Mouse (Mus musculus) monocyte, adult 5-6 weeks (primary cell): ENCODE measurements around the gene Sapcd1. TPM values are rescaled to one million over a fixed set of nuclear protein-coding genes. Genes with fewer than 3 reads are reported as not detected.
A peak's percentile ranks its signal among the peaks of the same experiment; 100 is the strongest.

ENCODE experiments used
- ATAC-seq: fragments of 153-309, 156-312 bp; replicated peaks from 2 replicates; pipeline ENCODE4 v1.8.0; 2017; ENCODE audit warnings: mild to moderate bottlenecking; ENCODE audit not compliant: low TSS enrichment, insufficient number of reproducible peaks, severe bottlenecking, poor library complexity, low FRiP score
- total RNA-seq: library from RNA; stranded (forward); fragments of 200-1000, 200-491, 200-594 nt; gene quantifications from 3 replicates; pipeline ENCODE4 v1.2.3, GENCODE M21; 2017

The Sapcd1 gene
- total RNA-seq, result 1.2 TPM in 1 of 3 replicates, not detected in the others

DNA sequence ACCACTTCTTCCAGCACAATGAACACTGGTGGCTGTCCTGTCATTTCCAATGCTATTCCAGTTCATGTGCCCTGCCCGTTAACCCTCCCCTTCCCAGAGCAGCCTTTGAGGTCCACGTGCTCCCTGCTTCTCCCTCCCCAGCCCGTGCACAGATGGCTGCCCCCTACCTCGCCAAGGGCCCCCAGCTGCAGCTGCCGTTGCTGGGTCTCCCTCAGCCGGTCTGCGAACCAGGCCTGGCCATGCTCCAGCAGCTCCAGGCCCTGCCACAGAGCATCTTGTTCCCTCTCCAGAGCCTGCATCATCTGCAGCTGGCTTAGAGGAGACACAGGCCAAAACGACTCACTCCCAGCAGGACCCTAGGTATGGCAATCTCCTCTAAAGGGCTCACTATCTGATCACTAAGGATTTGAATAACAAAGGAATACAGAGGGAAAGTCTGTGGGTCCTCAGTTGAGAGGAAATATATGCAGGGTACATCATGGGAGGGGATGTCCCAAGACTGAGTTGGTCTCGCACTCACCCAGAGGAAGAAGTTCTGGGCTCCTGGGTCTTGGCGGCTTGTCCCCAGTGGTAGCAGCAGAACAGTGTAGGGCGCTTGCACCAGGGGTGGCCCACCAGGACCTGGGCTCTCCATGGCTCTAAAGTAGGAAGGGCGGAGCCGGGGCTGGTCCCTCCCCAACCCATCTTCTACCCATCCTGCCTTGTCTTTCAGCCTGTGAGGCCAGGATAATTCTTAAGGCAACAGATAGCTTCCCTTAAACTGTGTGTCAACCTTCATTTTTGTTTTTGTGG is at the start of gene Sapcd1:
Sapcd1 (minus strand) TSS at position 740 of the 792 bp plus-strand sequence.
- ATAC-seq, result no peak

DNA sequence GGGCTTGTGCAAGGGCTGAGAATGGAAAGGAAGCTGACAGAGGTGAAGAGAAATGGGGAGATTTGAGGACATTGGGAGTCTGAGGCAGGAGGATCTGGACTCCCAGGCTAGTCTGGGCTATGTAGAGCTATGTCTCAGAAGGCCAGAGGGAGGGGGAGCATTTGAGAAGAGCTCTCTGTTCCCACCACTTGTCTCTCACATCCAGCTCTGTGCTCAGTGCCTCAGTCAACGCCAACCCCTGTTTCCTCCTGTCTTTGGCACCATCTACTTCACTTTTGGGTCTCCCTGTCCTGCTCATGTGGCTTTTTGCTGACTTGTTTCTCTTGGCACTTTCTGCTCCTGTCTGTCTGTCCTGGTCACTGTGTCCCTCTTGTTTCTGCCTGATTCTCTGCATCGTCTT is 49.5 kb upstream of the Sapcd1 start:
- ATAC-seq, result no peak

DNA sequence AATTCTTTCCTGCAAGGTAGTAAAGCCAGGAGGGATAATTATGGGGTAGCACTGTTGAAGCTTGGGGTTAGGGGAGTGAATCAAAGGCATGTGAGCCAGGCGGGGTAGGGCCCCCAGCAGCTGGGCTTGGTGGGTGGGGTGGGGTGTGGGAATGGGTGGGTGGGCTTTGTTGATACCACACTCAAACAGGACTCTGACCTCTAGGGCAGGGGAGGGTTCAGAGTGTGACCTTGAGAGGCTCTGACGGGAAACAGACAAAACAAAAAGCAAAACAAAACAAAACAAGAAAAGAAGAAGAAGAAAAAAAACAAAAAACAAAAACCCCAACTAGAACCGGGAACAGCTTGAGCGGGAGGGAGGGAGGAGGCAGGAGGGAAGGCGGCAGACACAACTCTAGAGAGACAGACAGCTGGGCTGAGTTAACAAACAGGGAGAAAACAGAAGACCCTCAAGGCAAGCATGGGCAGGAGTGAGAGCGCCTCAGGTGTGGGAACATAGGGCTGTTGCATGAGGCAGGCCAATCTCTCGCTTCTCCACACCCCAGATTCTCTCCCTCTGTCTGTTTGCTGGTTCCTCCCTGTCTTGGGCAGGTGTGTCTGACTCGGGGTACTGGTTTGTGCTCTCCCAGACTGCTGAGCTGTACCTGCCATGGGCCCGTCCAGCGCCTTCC is 48.8 kb upstream of the Sapcd1 start, which contains the start of gene Ly6g6e:
Ly6g6e (plus strand) TSS at position 396 of the 670 bp plus-strand sequence.
- no peak for ATAC-seq

DNA sequence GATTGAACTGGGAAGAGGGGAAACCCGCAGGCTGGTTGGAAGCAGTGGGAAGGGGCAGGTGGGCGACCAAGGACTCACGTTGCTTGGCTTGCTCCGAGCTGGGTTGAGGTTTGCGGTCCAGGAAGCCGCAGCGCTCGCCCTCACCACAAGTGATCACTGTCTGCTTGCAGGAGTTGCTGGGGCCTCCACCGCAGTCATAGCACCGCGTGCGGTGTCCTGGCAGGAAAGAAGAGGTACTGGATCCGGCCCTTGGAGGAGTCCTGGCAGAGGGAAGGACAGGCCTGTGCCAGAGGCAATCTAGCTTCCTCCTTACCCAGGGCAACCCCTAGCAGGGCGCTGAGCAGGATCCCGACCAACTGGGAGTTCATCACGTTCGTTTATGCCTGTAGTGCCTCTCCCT is 46.3 kb upstream of the Sapcd1 start:
- ATAC-seq, result no peak

DNA sequence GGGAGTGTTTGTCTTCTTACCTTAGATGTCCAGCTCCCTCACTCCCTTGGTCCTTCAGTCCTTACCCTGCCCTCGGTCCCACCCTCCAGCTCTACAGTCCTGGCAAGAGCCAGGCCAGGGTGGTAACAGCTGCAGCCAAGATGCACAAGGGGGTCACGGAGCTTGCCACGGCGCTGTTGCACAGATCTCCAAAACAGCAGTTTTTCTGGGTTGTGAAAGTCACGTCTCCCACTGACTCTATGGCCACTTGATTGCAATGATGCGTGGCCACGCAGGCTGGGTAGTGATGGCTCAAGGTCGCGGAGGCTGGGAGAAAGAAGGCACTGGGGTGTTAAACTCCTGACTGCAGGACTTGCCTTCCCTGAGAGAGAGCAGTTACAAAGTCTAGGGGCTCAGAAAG is 43.6 kb upstream of the Sapcd1 start:
- no peak for ATAC-seq

DNA sequence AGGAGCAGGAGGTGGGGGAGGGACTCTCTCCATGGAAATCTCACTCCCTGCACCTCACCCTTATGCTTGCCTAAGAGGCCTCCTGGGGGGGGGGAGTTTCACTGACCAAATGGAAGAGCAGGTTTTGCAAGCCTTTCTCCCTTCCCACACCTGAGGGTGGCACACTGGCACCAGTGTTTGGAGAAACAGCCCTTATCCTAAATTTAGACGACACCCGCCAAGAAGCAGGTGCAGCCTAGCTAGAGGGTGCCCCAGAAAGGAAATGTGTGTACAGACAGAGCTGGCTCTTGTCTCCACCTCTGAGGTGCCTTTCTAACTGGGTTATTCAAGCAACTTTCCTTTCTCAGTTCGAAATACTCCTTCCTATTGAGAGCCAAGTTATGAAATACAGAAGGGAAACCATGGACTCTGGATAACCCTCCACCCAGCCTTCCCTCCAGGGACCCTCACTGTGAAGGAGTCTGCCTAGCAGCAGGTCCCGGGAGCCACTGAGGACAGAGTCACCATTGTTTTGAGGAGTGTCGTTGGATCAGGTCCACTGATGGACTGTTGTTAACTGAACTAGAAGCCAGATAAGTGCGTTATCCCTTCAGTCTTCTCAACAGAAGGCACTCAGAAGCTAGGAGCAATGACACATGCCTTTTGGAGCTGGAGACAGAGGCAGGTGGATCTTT is 42.9 kb upstream of the Sapcd1 start:
- no peak for ATAC-seq

DNA sequence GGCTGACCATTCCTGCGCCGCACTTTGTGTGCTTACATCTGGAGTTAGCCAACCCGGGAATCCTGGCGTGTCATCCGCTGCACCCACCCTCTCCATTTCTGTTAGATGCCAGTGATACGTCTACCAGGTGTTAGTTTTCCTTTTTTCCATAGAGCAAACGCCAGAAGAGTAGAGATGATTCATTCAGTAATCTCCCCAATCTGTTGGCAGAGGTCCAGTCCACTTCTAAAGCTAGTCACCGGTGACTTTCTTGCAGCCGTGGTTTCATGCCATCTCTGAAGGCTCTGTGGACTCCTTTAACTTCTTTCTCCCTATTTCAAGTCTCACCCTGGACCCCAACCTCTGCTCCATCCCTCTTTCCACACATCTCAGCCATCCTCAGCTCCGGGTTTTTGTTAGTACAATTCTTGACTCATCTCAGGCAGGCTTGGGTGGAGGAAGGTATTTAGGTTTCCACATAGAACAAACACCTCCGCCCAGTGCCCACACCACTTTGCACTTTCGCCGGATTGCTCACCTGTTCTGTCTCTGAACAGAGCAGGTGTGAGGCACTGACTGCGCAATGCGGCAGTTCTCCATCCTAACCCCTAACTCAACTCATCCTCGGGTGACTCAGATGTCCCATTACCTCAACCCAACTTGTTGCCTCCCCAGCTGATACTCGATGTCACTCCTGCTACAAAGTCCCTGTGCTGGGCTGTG is 40.5 kb upstream of the Sapcd1 start:
- ATAC-seq, result no peak

DNA sequence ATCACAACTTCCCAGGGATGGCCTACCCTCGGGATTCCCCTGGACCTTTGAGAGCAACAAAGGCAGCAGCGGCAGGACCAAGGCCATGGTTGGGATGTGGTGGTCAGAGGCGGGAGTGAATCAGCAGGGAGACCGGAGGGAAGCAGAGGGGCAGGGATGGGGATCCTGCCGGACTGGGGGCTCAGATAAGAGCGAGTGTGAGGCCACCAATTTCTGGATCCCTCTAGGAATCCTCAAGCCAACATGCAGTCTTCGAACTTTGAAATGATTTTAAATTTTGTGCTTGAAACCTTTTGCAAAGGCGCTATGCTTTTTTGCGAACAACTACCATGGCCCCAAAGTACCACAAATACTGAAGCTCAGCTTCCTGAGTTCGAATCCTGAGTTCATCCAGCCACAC is 38.3 kb upstream of the Sapcd1 start, which contains the start of gene Mpig6b:
Mpig6b (minus strand) TSS at position 101 of the 400 bp plus-strand sequence.
- ATAC-seq, result no peak

DNA sequence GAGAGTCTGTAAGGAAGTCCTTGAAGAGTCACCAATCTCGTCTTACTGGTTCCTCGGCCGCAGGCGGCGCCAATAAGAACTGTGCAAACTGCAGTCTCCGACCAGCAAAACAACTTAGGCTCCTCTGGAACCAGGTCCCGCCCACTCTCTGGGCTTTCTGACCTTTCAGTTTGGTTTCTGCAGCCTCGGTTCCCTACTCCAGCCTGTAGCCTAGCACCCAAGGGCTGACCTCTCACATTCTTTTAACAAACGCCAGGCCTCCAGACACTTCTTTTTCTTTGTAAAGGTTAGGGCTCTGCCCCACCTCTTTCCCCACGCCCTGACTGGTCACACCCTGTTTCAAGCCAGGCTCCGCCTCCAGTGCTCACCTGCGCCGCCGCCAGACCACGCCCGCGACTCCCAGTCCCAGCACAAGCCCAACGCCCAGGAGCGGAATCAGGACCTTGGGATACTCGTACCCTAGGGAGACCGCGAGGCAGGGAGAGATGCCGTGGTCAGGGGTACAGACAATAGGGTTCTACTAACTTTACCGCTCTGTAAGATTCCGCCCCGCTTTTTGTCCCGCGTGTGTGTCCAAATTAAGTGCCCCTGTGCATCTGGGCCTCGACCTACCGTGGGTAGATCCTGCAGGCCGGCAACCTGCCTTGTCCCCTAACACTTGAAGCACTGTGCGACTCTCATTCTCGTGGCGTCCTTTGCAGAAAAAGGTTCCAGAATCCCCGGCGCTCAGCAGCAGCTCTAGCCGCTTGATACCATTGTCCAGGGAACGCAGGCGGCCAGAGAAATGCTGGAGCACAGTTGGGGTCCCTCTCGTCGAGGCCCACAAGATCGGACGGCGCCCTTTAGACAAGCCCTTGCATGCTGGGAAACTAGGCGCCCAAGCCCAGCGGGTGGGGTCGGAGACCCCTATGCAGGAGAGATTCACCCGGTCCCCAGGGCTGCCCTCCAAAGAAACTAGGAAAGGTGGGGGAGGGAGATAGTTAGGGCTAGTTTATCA is 37.4 kb upstream of the Sapcd1 start, which contains the start of gene Ly6g6c:
Ly6g6c (plus strand) TSS at position 438 of the 997 bp plus-strand sequence.
- peak; percentile 59 for ATAC-seq

DNA sequence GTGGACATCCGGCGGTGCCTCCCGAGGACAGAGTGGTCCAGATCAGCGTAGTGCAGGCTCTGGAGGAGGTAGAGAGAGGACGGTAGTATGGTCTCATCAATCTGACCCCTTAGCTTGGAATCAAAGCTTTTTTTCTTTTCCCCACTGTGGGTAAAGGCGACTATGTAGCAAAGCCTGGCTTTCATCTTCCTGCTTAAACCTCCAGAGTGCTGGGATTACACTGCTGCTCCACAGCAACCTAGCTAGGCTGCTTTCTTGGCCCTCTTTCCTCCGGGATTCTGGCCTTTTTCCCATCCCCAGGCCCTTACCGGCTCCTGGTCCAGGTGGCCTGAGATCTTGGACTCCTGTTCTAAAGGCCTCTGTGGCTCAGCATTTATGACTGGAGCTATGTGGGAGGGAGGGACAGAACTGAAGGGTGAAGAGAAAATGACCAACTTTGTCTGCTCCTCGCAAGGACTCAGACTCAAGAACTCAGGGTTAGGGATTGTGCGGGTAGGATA is 36.6 kb upstream of the Sapcd1 start:
- ATAC-seq, result no peak

DNA sequence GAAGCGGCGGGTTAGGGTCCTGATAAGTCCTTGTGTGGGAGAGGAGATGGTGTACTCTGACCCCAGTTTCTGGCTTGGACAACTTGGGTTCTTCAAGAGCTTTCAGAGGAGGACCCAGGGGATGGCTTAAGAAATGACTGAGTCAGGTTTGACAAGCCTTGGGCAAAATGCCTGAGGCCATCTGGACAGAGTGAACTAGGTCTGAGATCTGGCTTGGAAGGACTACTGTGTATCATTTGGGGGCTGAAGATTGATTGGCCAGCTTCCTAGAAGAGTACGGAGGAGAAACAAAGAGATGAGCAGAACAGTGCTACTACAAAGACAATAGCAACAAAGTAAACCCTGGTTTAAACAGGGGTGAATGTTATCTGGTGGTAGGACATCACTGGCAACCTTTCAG is 35.6 kb upstream of the Sapcd1 start:
- no peak for ATAC-seq

DNA sequence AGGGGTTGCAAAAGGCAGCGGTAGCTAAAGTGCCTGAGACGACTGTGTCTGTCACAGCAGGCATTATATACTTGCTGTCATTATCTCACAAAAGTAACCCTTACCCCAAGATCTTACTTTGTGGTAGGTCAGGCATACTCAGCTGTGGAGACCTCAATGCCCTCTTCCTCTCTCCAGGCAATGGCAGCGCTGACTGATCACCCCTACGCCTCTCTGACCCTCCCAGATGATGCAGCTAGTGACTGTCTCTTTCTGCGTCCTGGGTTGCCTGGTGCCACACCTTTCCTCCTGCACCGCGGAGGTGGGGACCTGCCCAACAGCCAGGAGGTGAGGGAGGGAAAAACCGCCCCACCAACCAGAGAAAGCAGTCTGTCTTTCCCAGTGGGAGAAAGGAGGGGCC is 33.5 kb upstream of the Sapcd1 start:
- ATAC-seq, result no peak

DNA sequence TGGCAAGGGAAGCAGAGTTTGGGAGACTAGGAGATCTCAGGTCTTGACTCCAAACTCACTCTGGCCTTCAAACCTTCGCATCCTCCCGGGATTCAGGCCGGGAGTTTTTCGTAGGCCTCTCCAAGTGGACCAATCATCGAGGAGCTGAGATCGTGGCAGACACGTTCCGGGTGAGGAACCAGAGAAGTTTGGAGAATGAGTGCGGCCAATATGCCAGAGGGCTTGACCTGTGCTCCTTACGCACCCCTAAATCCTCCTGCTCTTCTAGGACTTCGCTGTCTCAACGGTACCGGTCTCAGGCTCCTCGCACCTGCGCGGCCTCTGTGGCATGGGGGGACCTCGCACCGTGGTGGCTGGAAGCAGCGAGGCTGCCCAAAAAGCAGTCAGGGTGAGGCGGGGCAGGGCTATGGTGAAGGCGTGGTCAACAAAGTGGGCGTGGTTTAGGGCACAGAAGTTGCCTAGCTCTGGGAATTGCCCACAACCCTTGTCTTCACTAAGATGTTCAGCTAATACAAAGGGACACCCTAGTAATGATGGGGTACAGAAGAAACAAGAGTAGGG is 33.0 kb upstream of the Sapcd1 start:
- ATAC-seq, result no peak

DNA sequence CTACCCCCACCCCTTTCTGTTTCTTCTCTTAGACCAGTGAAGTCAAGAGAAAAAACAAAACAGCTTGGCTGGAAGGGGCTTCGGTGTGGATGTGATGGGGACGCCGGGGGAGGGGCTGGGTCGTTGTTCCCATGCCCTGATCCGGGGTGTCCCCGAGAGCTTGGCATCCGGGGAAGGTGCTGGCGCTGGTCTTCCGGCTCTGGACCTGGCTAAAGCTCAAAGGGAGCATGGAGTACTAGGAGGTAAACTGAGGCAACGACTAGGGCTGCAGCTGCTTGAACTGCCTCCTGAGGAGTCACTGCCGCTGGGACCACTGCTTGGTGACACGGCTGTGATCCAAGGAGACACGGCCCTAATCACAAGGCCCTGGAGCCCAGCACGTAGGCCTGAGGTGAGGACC is 32.3 kb upstream of the Sapcd1 start:
- no peak for ATAC-seq

DNA sequence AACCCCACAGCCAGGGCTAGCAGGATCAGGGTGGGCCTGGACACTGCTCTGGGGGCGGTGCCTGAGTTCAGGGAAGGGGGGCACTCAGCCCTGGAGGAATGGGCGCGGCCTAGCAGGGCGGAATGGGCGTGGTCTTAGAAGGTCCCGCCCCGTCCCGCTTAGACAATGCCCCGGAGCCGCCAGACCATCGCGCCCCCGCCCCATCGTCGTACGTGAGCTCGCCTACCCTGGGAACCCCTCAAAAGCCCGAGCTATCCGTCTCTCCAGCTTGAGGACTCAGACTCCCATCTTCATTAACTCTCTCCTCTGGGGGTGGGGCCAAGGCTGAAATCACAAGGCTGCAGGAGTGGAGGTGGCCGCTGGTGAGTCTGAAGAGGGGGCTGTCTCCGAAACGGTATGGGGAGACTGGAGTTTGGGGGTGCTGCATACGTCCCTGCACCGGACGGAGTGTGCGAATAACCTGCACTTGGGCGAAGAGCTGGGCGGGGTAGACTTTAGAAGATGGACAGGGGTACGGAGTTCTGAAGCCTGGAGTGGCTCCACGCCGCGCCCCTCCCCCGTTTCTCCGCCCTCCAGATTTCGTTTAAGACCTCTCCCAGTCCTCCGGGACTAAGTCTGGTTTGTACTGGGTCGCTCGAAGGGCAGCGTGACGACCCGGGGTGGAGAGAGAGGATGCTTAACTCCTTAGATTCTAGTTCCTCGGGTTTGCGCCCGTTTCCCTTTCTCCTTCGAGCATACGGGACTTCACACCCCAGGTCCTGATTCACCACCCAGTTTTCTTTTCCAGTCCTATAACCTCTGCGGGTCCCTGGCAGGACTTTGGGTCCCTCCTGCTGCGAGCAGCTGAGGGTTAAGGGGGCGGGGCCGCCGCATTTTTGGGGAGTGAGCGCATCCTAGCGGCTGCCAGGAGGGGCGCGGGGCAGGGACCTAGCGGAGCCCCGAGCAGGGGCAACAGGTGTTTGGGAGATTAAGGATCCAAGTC is 31.4 kb upstream of the Sapcd1 start, which contains the start of gene Ddah2:
Ddah2 (plus strand) TSS at position 125 of the 982 bp plus-strand sequence.
- ATAC-seq, result peak; percentile 86

DNA sequence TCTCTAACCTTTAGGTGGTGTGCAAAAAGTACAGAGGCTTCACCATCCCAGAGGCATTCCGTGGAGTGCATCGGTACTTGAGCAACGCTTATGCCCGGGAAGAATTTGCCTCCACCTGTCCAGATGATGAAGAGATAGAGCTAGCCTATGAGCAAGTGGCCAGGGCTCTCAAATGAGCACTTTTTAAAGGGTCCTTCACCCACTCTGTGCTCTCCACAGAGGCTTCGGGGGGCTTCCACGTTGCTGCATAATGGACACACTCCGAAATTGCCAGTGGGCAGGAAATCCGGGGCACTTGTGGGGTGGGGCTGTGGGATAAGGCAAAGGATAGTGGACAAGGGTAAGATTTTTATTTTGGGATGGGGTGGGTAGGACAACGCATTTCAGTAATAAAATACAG is 30.5 kb upstream of the Sapcd1 start:
- no peak for ATAC-seq
